Mouse (Mus musculus): ENCODE results near the gene Lck.
A peak's percentile ranks its signal among the peaks of the same experiment; 100 is the strongest.

Gene Lck

DNA sequence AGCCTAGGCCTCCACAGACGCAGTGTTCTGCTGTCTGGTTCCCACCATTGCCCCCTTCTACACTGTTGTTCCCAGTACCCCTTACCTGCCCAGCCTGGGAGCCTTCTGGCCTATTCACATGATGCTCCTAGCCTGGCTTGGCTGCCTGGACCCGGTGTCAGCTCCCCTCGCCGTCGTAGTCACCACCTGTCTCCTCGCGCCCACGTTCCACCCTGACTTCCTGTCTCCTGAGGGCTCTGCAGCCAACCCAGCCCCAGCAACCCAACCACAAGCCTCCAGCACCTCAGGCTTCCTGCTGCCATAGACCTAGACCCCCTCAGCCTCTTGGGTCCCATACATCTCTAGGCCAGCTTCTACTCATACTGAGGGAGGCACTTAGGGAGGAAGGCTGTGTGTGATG lies at the start of gene Lck:
Gene Lck, minus strand, starts transcription at position 212 of the 400 bp plus-strand sequence.
- no peak for DNase-seq (ENCODE audit: low read depth, low spot score)

DNA sequence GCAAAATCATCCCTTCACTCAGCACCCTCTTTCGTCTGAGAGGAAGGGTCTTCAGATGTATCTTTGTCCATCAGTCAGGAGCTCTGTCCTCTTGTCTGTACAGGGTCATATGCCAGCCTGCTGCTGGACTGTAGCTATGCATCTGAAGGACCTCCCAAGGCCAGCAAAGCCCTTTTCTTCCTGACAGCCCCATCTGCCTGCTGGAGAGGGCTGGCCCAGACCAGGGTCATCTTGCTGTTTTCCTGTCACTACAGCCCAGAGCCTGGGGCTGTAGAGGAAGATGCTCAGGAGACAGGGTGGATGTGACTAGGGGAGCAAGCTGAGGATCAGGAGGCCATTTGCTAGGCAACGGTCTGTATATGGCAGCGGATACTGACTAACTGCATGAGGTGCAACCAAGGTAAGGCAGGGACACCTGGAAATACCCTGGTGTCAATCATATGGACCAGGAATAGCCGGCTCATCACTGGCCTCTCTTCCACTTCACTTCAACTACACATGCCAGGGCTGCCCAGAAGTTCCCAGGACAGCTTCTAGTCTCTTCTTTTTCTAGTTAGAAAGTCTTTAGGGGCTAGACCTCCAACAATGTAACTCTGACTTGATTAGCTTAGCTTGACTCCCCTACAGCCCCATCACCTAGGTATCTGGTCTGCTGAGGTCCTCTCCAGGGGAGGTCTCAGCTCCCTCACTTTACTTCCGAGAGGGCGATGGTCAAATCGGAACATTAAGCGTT lies 49.5 kb upstream of the Lck start:
- DNase-seq (ENCODE audit: low read depth, low spot score) = no peak

DNA sequence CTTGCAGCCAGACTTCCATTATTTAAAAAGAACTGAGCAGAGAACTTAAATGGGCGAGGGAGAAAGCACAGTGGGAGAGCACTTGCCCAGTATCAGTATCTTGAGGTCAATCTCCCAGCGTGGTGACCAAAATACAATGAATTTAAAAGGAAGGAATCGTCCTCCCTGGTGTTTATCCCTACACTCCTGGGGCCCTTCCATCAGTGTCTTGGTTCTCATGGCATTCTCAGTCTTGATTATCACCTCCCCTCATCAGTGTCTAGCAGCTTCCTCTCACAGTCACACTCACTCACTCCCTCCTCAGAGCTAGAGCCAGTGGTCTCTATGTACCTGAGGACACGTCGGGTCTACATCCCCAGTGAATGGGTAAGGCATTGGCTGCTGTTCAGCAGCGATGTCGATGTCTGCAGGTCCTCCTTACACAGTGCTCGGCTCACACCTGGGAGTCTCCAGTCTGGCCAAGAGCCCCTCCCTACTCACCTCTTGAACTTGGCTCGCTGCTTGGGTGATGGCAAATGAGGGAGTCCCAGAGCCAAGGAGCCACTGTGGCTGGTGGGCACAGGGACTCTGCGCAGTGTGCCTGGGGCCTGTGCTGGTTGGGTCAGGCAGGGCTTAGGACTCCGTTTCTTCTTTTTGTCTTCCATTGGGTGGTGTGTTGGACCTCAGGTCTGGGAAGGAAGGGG lies 48.8 kb upstream of the Lck start:
- DNase-seq (ENCODE audit: low read depth, low spot score) = no peak

DNA sequence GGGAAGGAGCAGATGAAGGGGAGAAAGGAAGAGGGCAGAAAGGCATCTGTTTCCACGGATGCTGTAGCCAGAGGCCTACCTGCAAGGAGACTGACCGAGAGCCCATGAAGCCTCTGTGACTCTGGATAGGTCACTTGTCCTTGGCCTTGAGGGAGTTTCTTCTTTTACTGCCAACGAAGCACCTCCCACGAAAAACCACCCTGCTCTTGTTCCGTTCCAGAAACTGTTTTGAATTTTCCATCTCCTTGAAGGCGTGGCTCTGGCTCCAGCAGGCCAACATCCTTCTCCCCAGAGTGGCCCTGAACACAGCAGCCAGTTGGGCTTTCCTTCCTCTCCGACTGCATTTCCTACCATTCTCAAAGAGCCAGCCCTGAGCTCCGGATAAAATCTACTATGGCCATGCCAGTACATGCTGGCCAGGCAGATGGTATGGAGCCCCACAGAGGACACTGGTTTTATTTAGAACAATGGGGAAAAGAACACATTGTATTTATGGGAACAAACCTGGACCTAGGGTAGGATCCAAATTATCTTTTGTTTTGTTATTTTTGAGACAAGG lies 47.9 kb upstream of the Lck start:
- no peak for DNase-seq (ENCODE audit: low read depth, low spot score)

DNA sequence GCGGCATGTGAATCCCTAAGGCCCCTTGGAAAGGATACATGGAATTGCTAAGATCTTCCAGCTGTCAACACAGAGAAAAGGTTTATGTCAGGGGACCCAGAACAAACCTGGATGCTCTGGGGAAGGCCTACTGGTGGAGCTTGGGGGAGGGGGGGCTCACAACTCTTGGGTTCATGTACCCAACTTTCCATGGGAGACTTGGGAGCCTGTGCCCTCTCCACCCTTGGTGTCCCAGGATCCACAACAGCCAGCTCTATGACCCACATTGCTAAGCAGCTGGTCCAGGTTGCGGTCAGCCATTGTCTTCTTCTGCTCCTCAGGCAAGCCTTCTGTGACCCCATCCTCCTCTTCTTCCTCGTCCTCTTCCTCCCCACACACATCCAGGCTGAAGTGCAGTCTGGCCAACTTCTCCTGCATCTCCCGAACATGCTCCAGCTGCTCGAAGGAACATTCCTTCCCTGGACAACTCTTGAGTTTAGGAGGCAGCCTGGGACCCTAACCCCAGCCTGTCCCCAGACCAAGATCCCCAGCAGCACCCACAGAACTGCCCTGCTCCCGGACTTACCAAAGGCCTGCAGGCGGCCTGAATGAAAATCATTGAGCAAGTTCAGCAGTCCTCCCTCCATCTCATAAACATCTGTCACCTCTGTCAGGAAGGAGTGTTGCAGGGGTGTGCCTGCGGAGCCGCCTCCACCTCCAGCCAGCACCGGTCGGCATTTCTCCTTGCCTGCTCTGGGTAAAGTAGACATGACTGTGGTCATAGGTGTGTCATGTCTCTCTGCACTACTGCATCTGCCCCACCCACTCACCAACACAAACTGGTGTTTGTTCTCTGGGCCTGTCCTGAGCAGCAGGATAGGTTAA lies 47.2 kb upstream of the Lck start:
- DNase-seq (ENCODE audit: low read depth, low spot score) = no peak

DNA sequence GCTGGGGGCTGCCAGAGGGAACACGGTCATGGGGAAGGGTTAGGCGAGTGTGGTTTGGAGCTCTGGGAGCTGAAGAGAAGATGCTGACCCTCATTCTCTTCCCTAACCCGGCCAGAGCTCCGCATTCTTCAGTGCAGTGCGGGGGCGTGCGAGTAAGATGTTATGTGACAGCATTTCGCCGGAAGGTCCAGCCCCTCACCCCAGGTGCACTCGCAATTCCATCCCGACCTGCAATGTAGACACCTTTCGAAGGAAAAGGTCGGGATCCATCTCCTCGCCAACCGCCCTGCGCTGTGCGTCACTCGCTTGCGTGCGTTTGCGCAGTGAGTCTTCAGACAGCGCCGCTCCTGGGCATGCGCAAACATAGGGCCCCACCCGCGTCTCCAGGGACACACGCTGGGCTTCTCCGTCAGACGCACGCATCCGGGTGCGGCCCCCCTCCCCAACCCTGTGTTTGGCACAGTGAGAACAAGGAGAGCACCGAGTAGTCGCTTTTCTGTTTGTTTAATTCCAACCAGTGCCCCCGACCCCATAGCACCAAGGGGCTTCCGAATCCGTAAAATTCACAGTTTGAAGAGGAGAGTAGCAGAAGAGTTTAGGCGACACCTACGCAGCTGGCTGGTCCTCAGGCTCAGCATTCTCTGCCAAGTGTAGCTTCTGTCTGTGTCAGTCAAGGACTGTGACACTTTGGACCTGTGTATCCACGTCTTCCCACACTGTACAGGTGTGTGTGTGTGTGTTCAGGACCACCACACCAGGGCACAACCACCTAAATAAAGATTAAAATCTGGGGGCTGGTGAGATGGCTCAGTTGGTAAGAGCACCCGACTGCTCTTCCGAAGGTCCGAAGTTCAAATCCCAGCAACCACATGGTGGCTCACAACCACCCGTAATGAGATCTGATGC lies 45.6 kb upstream of the Lck start, which contains the start of gene Iqcc:
Gene Iqcc, minus strand, starts transcription at position 314 of the 906 bp plus-strand sequence.
- DNase-seq (ENCODE audit: low read depth, low spot score) = peak; percentile 92

DNA sequence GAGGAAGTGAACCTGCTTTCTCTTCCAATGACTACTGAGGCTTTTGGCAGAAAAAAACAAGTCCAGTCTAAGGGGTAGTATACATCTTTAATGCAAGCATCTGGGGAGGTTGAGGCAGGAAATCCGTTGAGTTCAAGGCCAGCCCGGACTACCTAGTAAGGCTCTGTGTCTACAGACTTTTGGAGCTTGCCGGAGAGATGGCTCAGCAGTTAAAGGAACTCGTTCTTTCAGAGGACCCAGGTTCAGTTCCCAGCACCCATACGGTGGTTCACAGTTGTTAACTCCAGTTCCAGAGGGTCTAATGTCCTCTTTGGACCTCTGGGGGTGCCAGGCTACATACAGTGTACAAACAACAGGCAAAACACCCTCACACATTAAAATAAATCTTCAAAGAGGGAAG lies 44.6 kb upstream of the Lck start:
- no peak for DNase-seq (ENCODE audit: low read depth, low spot score)

DNA sequence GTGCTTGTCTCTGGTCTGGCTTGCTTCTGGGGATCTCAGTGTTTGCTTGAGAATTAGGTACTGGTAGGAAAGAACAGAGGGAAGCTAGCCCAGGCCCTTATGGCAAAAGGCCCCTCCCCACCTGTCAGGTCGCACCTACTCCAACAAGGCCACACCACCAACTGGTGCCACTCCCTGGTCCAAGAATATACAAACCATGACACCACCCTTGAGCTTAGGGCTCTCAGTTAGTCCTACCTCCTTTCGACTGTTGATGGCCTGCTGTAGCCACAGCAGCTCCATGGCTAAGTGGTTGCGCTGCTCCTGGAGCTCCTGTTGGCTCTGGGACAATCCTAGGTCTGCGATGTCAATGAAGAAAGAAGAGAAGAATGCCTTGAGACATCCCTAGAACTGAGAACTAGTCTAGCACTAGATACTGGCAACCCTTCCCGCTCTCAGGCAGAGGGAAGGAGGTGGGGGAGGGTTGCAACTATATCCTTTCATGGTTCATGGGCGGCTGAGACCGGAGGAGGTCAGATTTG lies 43.7 kb upstream of the Lck start:
- DNase-seq (ENCODE audit: low read depth, low spot score) = no peak

DNA sequence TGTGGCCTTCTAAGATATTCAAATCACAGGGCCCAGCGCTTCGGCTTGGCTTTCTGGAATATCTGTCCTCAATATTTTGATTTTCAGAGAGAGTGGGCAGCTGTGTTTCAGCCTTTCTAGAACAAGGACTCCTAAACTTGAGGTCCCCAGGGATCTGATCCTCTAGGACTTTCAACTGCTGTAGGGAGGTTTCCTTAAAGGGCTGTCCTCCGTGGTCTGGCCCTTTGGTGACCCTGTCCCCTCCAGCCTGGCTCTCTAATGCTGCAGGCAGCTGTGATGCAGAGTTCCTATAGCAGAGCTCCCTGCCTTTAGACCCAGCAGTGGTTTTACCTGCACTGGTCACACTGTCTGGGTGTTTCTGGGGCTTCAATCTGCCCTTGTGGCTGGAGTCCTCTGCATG lies 43.2 kb upstream of the Lck start:
- no peak for DNase-seq (ENCODE audit: low read depth, low spot score)

DNA sequence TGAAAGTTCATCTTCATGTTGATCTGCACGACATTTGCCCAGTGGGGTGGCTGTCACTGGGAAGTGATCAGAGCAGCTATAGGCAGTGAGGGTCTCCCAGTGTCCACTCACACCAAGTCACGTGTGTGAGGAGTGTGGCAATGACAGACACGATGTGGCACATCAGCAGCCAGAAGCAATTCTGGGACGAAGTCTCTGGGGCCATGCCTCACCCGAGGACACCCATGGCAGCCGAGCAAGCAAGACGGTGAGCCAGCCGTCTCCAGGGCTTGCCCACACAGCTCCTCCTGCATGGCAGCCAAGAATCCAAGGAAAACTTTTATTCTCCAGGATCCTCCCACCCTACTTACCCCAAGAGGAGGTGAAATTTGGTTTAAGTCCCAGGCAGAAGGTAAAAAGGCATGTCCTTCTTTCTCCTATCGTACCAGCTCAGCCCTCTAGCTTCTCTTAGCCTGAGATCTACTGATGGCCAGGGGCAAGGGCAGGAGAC lies 42.4 kb upstream of the Lck start:
- no peak for DNase-seq (ENCODE audit: low read depth, low spot score)

DNA sequence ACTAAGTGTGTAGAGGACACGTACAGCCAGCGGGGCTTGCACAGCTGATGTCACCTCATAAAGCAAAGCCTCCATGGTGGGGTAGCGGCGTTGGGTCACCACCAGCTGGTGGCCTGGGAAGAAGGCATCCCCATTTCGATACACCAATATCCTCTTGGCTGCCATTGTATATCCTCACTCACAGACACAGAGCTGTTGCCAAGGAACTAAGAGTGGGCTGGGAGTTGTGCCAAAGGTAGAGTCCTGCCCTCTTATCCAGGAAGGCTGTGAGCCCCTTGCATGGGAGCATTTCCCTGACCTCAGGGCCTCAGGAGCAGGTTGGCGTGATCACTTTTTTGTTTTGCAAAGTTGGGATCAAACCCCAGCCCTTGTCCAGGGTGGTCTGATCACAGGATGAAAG lies 40.7 kb upstream of the Lck start, which contains the start of gene Dcdc2b:
Gene Dcdc2b, minus strand, starts transcription at position 165 of the 400 bp plus-strand sequence.
- DNase-seq (ENCODE audit: low read depth, low spot score) = no peak

DNA sequence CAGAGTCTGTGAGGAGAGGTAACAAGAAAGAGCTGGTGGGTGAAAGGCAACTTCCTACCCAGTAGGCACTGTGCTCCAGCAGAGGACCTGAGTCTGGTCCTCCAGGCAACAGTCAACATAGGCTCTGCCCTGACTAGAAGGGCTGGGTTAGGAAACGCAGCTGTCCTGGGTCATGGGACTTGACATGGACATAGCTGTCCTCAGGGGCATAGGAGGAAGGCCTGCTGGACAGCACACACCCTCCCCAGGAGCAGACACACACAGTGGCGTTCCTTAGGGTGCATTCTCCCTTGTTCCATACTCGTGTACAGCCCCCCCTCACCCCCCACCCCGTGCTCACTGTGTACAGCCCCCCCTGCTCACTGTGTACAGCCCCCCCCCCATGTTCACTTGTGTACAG lies 37.0 kb upstream of the Lck start:
- DNase-seq (ENCODE audit: low read depth, low spot score) = no peak

DNA sequence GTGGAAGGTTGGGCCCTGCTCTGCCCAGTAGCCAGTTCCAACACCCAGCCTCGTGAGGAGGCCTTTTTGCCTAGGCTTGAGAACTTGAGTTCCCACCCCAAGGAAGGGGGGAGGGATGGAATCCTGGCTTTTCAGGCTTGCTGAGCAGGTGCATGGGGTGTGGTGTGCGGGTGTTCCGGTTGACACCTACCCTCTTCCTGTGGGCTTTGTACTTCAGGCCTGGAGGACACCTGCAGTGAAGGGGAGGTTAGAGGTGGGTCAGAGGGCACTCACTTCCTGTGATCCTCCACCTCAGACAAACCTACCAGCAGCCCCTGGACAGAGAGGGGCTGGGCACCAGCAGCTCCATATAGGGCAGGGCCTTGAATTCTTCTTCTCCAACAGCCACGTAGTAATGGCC lies 36.6 kb upstream of the Lck start:
- no peak for DNase-seq (ENCODE audit: low read depth, low spot score)

DNA sequence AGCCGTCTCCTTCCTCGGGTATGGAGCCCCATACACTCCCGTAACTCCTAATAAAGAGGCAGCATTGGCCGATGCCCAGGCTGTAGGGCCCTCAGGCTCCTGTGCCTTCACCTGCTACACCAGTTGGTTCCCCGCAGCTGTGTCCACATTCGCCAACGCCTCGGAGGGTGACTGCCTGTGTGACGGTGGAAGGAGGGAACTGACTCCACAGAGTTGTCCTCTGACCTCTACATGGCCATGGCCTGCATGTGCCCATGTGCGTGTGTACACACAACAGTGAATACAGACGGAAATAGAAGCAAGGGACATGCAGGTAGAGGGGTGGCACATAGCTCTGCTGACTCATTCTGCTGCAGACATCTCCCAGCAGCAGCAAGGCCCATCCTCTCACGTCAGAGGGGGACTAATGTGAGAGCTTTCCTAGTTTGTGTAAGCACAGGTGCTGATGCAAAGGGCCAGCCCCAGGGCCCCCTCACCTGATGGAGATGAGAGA lies 35.7 kb upstream of the Lck start:
- DNase-seq (ENCODE audit: low read depth, low spot score) = no peak

DNA sequence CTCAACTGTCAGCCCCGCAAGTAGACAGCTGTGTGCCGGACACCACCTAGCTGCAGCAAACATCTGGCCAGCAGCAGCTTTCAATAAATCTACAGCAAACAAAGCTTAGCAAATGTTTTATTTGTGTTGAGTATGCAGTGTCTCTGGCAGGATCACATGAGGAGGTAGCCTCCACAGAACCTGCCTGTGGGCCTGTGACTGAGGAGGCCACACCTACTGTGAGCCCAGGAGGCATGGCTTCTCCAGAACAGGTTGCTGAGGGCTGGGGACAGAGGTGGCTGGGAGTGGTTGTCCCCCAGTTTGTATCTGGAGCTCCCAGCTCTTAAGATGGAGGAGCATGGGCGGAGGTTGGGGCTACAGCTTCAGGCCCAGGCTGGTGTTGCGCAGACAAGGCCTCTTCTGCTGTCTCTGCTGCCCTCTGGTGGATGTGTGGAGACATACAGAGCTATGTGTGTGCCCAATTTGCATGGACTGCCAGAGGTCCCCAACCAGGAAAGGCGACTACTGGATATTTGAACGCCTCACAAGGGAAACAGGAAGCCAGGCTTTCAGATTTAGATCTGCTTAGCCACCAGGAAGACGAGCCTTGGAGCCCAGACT lies 35.1 kb upstream of the Lck start:
- DNase-seq (ENCODE audit: low read depth, low spot score) = peak; percentile 91

DNA sequence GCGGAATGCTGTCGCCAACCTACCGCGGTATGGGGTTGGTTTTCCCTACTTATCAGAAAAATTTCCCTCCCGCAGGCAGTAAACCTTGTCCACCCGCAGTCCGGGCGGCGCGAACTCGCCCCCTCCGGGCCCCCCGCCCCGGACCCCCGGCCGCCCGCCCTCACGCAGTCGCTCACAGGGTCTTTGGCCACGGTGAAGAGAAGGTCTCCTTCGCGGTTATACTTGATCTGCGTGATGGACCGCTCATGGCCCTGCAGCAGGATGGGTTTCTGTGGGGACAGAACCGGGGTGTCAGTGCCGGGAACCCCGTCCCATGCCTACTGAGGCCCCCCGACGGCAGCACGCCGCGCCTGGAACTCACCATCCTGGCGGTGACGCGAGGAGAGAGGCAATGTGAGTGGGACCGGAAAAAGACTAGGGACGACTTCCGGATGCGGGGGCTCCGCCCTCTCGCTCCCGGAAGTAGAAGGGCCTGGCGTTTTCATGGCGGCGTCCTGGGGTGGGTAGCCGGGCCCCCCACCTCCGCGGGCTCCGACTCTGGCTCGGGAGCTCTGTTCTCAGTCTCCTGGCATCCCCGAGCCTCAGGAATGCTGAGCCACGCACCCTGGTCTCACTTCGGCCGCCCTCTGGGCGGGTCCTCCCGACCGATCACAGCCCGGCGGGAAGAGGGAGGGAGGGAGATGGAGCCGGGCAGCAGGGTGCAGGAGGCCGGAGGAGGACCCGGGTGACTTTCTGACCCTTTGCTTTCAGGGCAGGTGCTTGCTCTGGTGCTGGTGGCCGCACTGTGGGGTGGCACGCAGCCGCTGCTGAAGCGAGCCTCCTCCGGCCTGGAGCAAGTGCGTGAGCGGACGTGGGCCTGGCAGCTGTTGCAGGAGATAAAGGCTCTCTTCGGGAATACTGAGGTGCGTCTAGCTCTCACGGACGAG lies 27.1 kb upstream of the Lck start, which contains the start of the genes Eif3i and Tmem234:
Gene Eif3i, minus strand, starts transcription at position 416 of the 926 bp plus-strand sequence.
Gene Tmem234, plus strand, starts transcription at position 436 of the 926 bp plus-strand sequence.
- DNase-seq (ENCODE audit: low read depth, low spot score) = peak; percentile 82

DNA sequence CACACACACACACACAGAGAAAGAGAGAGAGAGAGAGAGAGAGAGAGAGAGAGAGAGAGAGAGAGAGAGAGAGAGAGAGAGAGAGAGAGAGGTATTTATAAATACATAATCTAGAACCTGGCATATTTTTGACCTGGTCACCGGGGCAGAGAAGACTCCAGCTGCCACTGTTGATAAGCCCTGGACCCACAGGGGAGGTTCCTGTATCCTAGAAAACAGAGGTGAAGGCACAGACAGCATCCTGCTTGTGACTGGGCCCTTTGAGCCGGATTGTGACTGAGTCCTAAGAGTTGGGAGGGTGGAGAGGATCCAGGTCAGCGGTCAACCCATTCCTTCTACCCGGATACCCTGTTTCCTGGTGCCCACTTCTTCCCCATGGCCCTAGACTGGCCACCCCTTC lies 15.4 kb upstream of the Lck start:
- no peak for DNase-seq (ENCODE audit: low read depth, low spot score)

DNA sequence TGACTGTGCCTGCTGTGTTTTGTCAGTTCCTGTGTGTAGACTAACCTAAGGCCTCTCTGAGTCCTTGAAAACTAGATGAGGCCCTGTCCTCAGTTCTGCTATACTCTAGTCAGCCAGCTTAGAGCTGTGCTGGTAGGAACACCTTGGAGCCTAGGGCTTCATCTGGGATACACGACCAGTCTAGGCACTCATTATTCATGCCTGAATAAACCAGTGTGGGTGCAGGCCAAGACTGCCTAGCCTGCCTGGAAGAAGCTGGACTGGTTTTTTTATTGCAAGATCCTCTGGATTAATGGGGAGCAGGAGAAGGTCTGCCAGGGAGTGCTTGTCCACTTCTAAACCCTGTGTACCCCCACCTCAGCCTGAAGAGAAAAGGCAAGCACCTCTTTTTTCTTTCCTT lies 13.5 kb upstream of the Lck start:
- no peak for DNase-seq (ENCODE audit: low read depth, low spot score)

DNA sequence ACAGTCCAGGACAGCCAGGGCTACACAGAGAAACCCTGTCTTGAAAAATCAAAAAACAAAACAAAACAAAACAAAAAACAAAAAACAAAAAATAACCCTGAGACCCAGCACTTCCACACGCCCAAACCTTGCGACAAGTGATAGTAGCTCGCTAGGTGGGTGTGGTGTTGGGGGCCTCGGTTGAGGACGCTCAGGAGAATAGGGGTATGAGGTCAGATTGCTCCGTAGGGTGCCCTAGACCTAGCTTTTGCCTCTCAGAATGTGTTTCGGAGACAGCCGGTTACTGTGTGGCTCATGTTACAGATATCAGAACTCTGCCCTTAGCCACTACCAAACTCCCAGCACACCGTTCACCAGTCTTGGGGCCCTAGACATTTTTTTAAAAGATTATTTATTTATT lies 12.3 kb upstream of the Lck start:
- DNase-seq (ENCODE audit: low read depth, low spot score) = no peak
